Mouse (Mus musculus) olfactory bulb, adult 2 months (tissue): ENCODE measurements around the gene Pnp.

ENCODE experiments used
- CTCF ChIP-seq: fragments of 200-500 bp; IDR thresholded peaks from 2 replicates; pipeline ENCODE4 v1.5.1; 2012; ENCODE audit warnings: low read depth, mild to moderate bottlenecking, low read length, moderate library complexity; ENCODE audit not compliant: insufficient read depth
- POLR2A ChIP-seq: fragments of 200-500 bp; IDR thresholded peaks from 2 replicates; pipeline ENCODE4 v1.6.1; 2012; ENCODE audit warnings: mild to moderate bottlenecking, low read depth, low read length, moderate library complexity; ENCODE audit not compliant: insufficient read depth

DNA sequence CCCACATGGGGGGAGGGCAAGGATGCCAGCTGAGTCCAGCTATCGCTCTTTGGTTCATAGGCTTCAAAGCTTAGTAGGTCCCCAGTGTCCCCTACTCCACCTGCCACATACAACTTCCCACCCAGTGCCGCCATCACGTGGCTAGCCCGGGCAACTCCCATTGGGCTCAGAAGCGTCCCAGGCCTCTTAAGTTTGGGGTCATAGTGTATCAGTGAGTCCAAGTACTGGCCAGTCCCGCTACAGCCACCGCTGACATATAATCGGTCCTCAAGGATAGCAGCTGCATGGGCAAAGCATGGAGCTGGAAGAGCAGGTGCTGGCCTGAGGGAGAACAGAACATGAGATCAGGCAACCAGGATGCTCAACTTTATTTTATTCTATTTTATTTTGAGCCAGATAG, 39.3 kb upstream of the Pnp start:
- no peak for TF ChIP-seq CTCF
- TF ChIP-seq POLR2A: no peak
